Mouse (Mus musculus) layer of hippocampus, postnatal 10 days (tissue): ENCODE data around the gene Glis2. TPM values are rescaled to one million over a fixed set of nuclear protein-coding genes. Genes with fewer than 3 reads are reported as not detected.
A peak's percentile ranks its signal among the peaks of the same experiment; 100 is the strongest.

Experiments
- DNase-seq, 2 experiments: peaks; one replicate each; pipeline ENCODE4 v3.0.0; 2021; ENCODE audit warnings: low spot score in 2 of 2
- total RNA-seq, 2 experiments: library from RNA; stranded (reverse); gene quantifications; 2 replicates each; pipeline ENCODE4 v1.2.3; 2021

The Glis2 gene
- total RNA-seq, 2 experiments from 2014 or later: 23.8 to 26.5 TPM

- DNase-seq: no peak
These were observed 61.5 kb downstream of the Glis2 start for GRCm38 (mm10) chr16:4655764-4656570.

- DNase-seq: no peak
These were observed 62.1 kb downstream of the Glis2 start for GRCm38 (mm10) chr16:4656571-4657081.

GRCm38 (mm10) chr16:4658781-4659245, 64.3 kb downstream of the Glis2 start:
- DNase-seq: no peak

- no peak for DNase-seq
These were observed 64.8 kb downstream of the Glis2 start for GRCm38 (mm10) chr16:4659326-4659725.

- DNase-seq: no peak
These were observed 67.1 kb downstream of the Glis2 start for GRCm38 (mm10) chr16:4661605-4662004.

GRCm38 (mm10) chr16:4663806-4664205, 69.3 kb downstream of the Glis2 start:
- DNase-seq: no peak

GRCm38 (mm10) chr16:4665726-4666125, 71.2 kb downstream of the Glis2 start:
- DNase-seq: no peak

- peak; percentile 93 to 94 for DNase-seq
These were observed 72.8 kb downstream of the Glis2 start for GRCm38 (mm10) chr16:4667190-4667808.

GRCm38 (mm10) chr16:4670317-4670716, 75.8 kb downstream of the Glis2 start:
- DNase-seq: no peak

- DNase-seq: no peak
These were observed 79.6 kb downstream of the Glis2 start for GRCm38 (mm10) chr16:4674091-4674490.

Other genes starting within 250 kb of the Glis2 start
- gene Adcy9, start 174.2 kb upstream of the Glis2 start, total RNA-seq: 10 to 100 TPM; 48.7 to 51.6 TPM
- 10 to 100 TPM; 25.4 to 25.7 TPM for gene Srl, start 52.9 kb upstream of the Glis2 start, total RNA-seq
- gene Tfap4, start 34.9 kb upstream of the Glis2 start, total RNA-seq: 1 to 10 TPM; 4.2 to 4.3 TPM
- gene Pam16, start 30.3 kb downstream of the Glis2 start, total RNA-seq: 10 to 100 TPM; 71.0 to 77.1 TPM
- 1 to 10 TPM; 5.1 to 5.7 TPM for gene Vasn, start 45.2 kb downstream of the Glis2 start, total RNA-seq
- 10 to 100 TPM; 52.7 to 55.1 TPM for gene Dnaja3, start 45.3 kb downstream of the Glis2 start, total RNA-seq
- 100 to 1,000 TPM in 1 of 2 experiments, 10 to 100 TPM in 1; 93.5 to 116 TPM for gene Coro7, start 85.1 kb downstream of the Glis2 start, total RNA-seq
- gene Nmral1, start 124.6 kb downstream of the Glis2 start, total RNA-seq: 10 to 100 TPM; 12.8 to 15.0 TPM
- gene Hmox2, start 131.6 kb downstream of the Glis2 start, total RNA-seq: 10 to 100 TPM; 74.1 to 74.5 TPM
- 100 to 1,000 TPM; 137 to 139 TPM for gene Cdip1, start 195.6 kb downstream of the Glis2 start, total RNA-seq
- gene 4930562C15Rik, start 240.7 kb downstream of the Glis2 start, total RNA-seq: not detected